Mouse (Mus musculus) c-Kit-positive CD71-positive TER-119-negative erythroid progenitor cells, embryonic 14.5 days (primary cell): ENCODE measurements around the gene Kif21a.

Experiments used
- DNase-seq: peaks from one replicate; pipeline ENCODE4 v3.0.0-alpha.2; 2013; ENCODE audit warnings: low read depth

Gene Kif21a

DNA sequence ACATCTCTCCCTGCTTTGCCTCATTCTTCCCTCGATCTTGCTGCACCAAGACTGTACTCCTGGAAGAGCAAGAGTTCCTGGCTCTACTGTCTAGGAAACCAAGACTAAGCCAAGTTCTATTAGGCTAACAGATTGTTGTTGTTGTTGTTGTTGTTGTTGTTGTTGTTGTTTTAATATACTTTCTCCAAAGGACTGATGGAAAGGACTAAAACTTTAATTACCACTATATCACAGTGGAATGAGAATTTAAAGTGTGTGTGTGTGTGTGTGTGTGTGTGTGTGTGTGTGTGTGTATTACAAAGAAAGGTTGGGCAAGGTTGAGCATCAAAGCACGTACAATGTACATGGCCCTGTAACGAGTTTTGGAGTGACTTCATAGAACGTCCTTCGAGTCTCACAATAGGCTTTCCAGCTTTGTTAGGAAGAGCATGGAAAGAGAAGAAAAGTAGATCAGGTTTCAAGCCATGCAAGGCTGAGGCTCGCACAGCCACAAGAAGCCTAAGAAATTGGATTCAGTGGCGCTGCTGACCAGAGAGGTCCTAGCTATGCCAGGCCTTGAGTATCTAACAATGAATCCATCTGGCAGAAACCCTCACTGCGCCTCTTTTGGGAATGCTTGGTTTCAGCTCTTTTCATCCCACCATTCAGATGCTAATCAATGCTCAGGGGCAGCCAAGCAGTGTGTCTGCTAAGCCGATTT, 31.4 kb downstream of the Kif21a start:
- DNase-seq, result no peak

DNA sequence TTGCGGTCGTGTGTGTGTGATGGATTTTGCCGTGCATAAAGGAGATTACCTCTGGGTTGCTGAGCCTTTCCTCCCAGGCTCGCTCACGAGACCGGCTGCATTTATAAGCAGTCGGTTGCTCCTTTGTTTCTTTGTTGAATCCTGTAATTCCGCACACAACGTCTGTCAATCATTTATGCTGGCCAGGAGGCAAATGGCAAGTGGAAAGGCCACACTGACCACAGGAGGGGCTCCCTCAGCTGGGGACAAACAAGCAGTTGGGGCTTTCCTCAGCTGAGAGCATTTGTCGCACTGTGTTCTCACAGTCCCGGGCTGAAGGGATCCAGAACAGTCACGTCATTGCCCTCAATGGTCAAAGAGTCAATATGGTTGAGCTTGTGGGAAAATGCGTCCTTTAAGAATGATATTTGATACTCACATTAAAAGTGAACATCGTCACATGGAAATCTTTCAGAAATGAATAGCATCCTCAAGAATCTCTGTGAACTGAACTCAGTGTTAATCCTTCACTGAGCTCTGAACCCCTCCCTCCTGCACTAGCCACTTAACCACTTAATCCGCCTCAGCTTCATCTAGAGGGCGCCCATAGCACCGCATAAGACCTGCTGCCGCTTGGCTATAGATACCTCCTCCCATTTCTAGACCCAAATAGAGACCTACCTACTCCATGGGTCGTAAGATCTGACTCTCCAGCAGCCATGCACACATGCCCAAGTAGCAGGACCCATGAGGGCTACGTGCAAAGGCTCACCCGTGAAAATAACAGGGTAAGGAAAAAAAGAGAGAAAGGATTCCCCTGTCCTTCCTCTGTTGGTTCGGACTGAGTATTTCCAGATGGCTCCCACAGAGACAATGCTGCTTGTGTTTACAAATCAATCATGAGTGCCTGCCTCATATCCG, 32.2 kb downstream of the Kif21a start:
- DNase-seq, result no peak

DNA sequence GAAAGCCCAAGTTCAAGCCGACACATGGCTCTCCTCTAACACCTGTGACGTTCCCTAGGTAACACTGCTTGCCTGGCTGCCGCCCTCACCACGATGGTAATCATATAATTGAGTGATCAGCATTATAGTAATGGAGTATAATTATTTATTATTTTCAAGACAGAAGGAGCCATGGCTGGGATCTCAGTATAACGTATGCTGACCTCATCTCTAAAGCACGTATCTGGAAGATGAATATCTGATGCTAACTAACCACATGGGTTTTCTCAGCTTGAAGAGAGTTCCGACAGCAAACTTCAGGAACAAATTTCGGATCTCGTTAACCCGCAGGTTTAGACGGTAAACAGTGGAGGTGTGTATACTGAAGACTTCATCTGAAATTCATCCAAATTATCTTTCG, 33.4 kb downstream of the Kif21a start:
- DNase-seq, result no peak

DNA sequence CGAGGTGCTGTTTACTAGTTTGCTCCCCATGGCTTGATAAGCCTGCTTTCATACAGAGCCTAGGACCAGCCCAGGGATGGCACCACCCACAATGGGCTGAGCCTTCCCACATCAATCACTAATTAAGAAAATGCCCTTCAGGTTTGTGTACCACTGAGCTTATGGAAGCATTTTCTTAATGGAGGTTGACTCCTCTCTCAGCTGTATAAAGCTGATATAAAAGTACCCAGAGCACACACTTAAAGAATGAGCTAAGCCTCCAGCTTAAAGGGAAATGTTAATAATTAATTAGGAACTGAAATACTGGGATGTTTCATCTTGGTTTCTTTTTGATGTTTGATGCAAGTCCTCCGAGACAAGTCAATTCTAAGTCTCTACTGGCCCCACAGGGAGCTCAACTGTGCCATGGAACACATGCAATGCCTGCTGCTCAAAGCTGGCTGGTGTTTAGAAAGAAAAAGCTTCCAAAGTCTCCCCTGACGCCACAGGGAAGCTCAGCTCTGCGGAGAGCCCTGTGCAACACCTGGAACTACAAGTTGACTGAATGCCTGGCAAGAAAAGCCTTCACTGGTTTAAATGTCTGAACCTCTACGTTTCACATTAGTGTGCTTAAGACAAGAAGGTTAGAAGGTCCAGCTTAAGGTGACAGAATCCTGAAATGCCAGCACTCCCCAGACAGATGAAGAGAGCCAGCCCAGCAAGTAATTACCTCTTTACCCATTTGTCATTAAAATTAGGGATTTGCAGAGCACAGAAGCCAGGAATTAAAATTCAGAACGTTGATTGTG, 36.8 kb downstream of the Kif21a start:
- DNase-seq, result no peak

DNA sequence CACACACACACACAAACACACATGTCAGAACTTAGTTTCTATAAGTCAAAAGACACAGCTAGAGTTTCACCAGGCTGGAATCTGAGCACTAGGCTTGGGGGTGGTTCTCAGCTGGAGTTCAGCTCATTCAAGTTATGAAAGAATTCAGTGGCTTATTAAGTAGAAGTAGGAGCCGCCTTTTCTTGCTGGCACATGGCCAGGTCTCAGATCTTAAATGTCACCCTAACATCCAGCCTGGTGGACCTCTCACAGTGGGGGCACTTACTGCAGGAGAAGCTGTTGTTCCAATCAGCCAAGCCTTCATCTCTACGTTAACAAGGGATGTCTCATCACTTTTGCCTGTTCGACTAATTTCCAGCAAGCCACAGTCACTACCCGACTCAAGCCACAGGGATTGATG, 39.5 kb downstream of the Kif21a start:
- no peak for DNase-seq

- DNase-seq, result no peak
These were observed 42.5 kb downstream of the Kif21a start for GRCm38 (mm10) chr15:91007123-91007830.

DNA sequence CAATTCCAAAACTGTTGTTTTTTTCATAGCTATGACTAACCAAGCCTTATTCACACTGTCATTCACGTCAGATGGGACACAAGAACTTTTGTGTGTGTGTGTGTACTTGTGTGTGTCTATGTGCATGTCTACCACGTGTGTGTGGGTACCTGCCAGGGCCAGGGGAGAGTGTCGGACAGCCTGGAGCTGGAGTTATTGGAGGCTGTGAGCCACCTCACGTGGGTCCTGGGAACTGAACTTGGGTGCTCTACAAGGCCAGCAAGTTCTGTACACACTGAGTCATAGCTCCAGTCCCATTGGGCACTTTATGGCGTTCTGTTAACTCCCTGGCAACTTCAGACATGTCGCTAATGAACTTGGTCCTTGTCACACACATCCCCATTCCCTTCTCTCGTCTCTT, 45.0 kb downstream of the Kif21a start:
- DNase-seq, result no peak

DNA sequence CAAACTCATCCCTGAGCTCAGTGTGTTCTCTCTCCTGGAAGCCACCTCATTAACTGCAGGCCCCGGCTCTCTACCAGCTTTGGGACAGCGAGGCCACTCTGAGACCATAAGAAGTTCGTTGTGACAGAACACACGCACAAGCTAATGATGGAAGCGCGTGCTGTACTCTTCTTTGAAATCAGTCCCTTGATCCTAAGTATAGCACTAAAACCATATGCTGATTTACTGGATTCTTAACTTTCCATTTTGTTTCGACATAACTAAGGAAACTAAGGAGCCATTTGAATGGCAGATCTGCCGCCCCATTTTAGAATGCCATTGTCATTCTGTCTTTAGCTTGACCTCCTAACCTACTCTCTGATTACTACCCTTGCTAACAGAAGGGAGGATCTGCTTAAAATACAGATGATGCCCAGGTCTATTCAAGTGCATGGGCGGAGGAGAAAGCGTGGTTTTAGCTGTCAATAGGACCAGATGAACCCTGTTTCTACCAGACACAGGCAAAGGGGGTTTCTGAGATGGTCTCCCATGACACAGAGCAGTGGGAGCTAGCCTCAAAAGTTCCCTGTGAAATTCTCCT, 48.6 kb downstream of the Kif21a start:
- no peak for DNase-seq

DNA sequence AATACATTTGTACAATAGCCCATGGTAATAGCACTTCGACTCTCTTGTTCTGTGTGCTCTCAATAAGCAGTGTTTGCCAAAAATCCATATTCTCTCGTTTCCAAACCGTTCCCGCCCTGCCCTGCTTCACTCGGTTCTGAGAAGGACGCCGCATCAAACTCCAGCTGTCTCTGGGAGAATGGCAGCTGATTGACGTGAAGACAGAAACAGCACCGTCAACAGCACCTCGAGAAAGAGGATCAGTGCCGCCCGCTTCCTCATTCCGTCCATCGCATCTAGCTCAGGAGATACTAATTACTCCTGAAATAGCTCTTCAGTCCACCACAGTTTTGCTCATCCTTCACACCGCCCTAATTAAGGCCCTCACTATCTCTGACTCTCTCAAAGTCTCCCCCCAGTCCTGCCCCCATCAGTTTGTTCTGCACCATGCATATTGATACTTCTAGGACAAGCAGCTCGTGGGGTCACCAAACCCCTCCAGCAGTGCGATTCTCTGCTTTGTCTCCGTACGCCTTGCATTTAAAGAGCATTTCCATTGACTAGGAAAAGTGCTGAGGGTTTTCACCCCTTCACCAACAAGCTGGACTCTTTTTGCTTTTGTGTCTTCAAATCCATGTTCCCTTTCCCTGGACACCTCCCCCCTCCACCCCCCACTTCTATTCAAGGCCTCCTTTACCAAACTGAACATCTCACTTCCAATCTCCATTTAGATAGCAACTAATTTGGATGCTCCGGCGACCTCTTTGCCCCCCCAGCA, 49.3 kb downstream of the Kif21a start:
- DNase-seq, result no peak

GRCm38 (mm10) chr15:90992871-90993270, 56.9 kb downstream of the Kif21a start:
- DNase-seq, result no peak

DNA sequence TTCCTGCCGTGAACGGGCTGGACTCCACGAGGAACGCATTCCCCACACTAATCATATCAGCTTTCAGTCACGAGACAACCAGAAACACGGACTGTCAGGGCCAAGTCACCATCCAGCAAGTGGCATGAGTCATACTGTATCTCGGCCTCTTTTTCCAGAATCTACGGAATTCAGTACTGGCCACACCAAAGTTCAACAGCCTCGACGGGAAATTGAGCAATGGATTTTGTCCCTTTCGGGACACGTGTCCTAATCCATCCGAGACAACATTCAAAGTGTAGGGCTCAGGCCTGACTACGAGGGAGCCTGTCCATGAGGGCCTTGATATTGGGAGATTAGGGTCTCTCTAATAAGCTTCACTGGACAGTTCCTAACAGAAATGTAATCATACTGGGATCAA, 57.4 kb downstream of the Kif21a start:
- DNase-seq, result no peak

- no peak for DNase-seq
These were observed 57.9 kb downstream of the Kif21a start for GRCm38 (mm10) chr15:90991843-90992242.

GRCm38 (mm10) chr15:90987714-90988250, 62.0 kb downstream of the Kif21a start:
- DNase-seq, result no peak

- no peak for DNase-seq
These were observed 73.8 kb downstream of the Kif21a start for GRCm38 (mm10) chr15:90975914-90976313.

GRCm38 (mm10) chr15:90971914-90972767, 77.6 kb downstream of the Kif21a start:
- no peak for DNase-seq

GRCm38 (mm10) chr15:90963320-90963719, 86.4 kb downstream of the Kif21a start:
- DNase-seq, result no peak

GRCm38 (mm10) chr15:90962548-90962947, 87.2 kb downstream of the Kif21a start:
- no peak for DNase-seq

GRCm38 (mm10) chr15:90960831-90961554, 88.8 kb downstream of the Kif21a start:
- no peak for DNase-seq

DNA sequence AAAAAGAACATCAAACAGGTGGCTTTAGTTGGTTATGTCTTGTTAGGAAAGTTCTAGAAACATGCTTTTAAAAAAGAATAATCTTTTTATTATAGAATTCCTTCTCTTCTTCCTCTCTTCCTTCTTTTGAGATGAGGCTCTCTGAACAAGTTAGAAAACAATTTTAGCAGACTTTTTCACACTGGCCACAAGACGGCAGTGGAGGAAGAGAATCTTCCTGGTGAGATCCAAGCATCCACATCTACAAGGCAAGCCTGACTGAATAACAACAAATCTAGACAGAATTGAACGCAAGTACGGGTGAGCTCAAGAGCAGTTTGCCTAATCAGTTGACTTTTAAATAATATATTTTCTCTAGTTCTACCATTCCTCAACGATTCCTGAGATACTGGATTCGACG, 98.4 kb downstream of the Kif21a start:
- no peak for DNase-seq
